Mouse (Mus musculus): ENCODE measurements at regions not wholly inside any gene's neighbourhood (a gene's known extent, or its start where the extent isn't known, plus 50 kb on each side); places are given as distances from the start of the nearest gene placed in this dataset.

DNA sequence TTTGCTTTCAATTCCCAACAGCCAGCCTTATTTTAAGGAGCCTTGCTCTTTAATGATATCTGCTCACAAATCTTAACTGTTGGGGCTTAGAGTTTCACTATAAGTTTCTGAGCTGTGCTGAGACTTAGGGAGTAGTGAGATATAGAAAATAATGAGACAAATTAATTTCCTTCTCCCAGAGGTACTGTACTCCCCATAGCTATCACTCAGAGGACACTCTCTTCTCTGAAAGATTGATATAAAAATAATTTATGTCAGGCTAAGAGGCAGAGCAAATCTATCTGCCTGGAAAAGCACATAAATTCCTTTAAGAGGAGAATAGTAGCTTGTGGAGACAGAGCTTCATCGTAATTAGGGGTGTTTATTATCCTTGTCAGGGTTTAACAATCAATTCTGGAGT, 1100.5 kb upstream of the Pcdh20 start:
- peak; percentile 39; the same call in 1 of the 2 replicates for ATAC-seq (ENCODE audit: low FRiP score, low TSS enrichment)
- Histone ChIP-seq H3K4me2 (replicated peaks; ENCODE audit: low read depth, low read length) (no peak overlapping the region), H3K4me1 (ENCODE audit: insufficient read depth, low read length) (no peaks in the 10 kb centered on the region), H3K4me3 (ENCODE audit: low read length) (no peak overlapping the region), H3K9ac (replicated peaks; ENCODE audit: low read length) (no peak overlapping the region), H3K27me3 (ENCODE audit: insufficient read depth, low read length) (no peaks in the 10 kb centered on the region), H3K9me3 (ENCODE audit: low read length) (no peaks in the 10 kb centered on the region), H3K36me3 (ENCODE audit: insufficient read depth, low read length) (no peaks in the 10 kb centered on the region), H3K27ac (ENCODE audit: low read length) (no peak overlapping the region)
- 13% methylated on average over 1 of the region's 1 CpGs for WGBS

DNA sequence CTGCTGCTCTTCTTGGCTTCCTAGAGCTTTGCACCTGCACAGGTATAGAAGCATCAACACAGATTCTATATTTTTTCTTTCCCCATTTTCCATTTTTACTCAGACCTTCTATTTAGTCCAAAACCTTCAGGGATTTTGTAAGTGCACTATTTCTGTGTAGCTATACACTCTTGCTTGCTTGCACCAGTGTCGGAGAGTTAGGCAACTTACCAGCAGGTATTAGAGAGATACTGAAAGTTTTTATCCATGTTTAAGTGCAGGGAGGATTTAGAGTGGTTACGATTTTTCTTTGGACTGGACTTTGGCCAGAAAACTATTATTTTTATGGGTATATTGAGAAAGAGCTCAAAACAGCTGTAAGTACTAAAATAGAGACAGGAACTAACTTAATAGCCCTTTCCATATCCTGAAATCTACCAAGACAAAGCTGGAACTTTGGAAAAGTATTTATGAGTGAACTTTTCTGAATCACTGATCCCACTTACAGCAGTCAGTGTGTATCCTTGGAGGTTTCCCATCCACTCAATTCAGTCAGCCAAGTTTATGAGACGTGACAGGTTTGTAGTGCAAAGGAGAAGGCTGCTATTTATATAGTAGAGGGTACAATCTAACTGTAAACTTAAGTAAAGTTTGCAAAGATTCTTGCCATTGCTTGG, 1088.8 kb upstream of the Pcdh20 start:
- WGBS, result 34% methylated on average over 3 of the region's 3 CpGs
- peak; percentile 67; the same call in 1 of the 2 replicates for ATAC-seq (ENCODE audit: low FRiP score, low TSS enrichment)
- no peak overlapping the region for H3K27ac ChIP-seq (ENCODE audit: low read length)
- H3K9ac ChIP-seq (replicated peaks; ENCODE audit: low read length), result no peak overlapping the region
- no peaks in the 10 kb centered on the region for H3K36me3 ChIP-seq (ENCODE audit: insufficient read depth, low read length)
- 0 out of 2 replicates have a peak, but pooled peaks cover 3% of the 10 kb centered on the region for H3K4me1 ChIP-seq (ENCODE audit: insufficient read depth, low read length)
- no peaks in the 10 kb centered on the region for H3K27me3 ChIP-seq (ENCODE audit: insufficient read depth, low read length)
- H3K4me2 ChIP-seq (replicated peaks; ENCODE audit: low read depth, low read length), result no peak overlapping the region
- no peaks in the 10 kb centered on the region for H3K9me3 ChIP-seq (ENCODE audit: low read length)
- H3K4me3 ChIP-seq (ENCODE audit: low read length), result no peak overlapping the region

DNA sequence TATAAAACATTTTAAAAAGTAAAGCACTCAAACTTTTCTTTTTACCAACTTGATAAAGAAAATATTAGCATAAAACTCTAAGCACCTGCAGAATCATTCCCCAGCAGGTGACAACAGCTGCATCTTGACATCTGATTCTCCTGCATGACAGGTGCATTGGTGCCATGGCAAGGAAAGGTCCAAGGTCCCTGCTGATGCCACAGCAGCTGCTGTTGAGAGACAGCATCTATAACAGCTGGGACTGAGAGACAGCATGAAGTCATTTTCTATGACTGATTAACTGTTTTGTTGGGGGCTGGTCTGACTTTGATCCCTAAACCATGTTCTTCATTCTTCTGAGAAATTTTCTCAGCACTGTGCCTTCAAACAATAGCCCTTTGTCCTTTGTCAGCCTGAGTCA, 1086.1 kb upstream of the Pcdh20 start:
- 0 out of 2 replicates have a peak, but pooled peaks have one; percentile 39 for ATAC-seq (ENCODE audit: low FRiP score, low TSS enrichment)
- no peaks in the 10 kb centered on the region for H3K27me3 ChIP-seq (ENCODE audit: insufficient read depth, low read length)
- no peaks in the 10 kb centered on the region for H3K9me3 ChIP-seq (ENCODE audit: low read length)
- H3K9ac ChIP-seq (replicated peaks; ENCODE audit: low read length), result no peak overlapping the region
- no peak overlapping the region for H3K4me3 ChIP-seq (ENCODE audit: low read length)
- H3K27ac ChIP-seq (ENCODE audit: low read length), result no peak overlapping the region
- 0 out of 2 replicates have a peak, but pooled peaks cover 3% of the 10 kb centered on the region for H3K4me1 ChIP-seq (ENCODE audit: insufficient read depth, low read length)
- H3K36me3 ChIP-seq (ENCODE audit: insufficient read depth, low read length), result no peaks in the 10 kb centered on the region
- no peak overlapping the region for H3K4me2 ChIP-seq (replicated peaks; ENCODE audit: low read depth, low read length)

DNA sequence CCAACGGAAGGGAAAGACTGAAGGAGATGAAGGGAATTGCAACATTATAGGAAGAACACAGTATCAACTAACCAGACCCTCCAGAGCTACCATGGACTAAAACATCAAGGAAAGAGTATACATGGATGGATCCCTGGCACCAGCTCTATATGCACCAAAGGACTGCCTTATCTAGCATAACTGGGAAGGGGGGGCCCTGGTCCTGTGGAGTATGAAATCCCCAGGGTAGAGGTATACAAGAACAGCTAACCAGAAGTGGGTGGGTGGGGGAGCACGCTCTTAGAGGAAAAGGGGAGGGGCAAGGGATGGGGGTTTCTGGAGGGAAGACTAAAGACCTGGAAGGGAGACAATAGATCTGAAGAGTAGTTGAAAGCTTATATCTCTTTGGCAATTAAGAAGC, 1085.0 kb upstream of the Pcdh20 start:
- Histone ChIP-seq H3K4me2 (replicated peaks; ENCODE audit: low read depth, low read length) (no peak overlapping the region), H3K4me3 (ENCODE audit: low read length) (no peak overlapping the region), H3K27me3 (ENCODE audit: insufficient read depth, low read length) (no peaks in the 10 kb centered on the region), H3K36me3 (ENCODE audit: insufficient read depth, low read length) (no peaks in the 10 kb centered on the region), H3K4me1 (ENCODE audit: insufficient read depth, low read length) (0 out of 2 replicates have a peak, but pooled peaks cover 3% of the 10 kb centered on the region), H3K9me3 (ENCODE audit: low read length) (no peaks in the 10 kb centered on the region), H3K27ac (ENCODE audit: low read length) (no peak overlapping the region), H3K9ac (replicated peaks; ENCODE audit: low read length) (no peak overlapping the region)
- ATAC-seq (ENCODE audit: low FRiP score, low TSS enrichment), result no peak
- WGBS, result 64% methylated on average over 2 of the region's 2 CpGs

- 69% methylated on average over 3 of the region's 3 CpGs for WGBS
- Histone ChIP-seq H3K27ac (ENCODE audit: low read length) (no peak overlapping the region), H3K9me3 (ENCODE audit: low read length) (no peaks in the 10 kb centered on the region), H3K4me1 (ENCODE audit: insufficient read depth, low read length) (no peaks in the 10 kb centered on the region), H3K4me2 (replicated peaks; ENCODE audit: low read depth, low read length) (no peak overlapping the region), H3K9ac (replicated peaks; ENCODE audit: low read length) (no peak overlapping the region), H3K27me3 (ENCODE audit: insufficient read depth, low read length) (no peaks in the 10 kb centered on the region), H3K4me3 (ENCODE audit: low read length) (no peak overlapping the region), H3K36me3 (ENCODE audit: insufficient read depth, low read length) (no peaks in the 10 kb centered on the region)
- ATAC-seq (ENCODE audit: low FRiP score, low TSS enrichment), result no peak
Observed at GRCm38 (mm10) chr14:89554127-89554526, 1082.9 kb upstream of the Pcdh20 start.
